Mouse (Mus musculus) kidney, adult 2 months (tissue): ENCODE measurements around the gene Hist3h2ba.

Experiments
- CTCF ChIP-seq: fragments of 200-500 bp; conservative IDR thresholded peaks from 2 replicates; pipeline ENCODE4 v1.5.1; 2011; ENCODE audit warnings: low read depth, mild to moderate bottlenecking, control low read depth, low read length, moderate library complexity, mixed read lengths; ENCODE audit not compliant: insufficient read depth, insufficient read length
- POLR2A ChIP-seq: fragments of 200-500 bp; IDR thresholded peaks from one replicate; pipeline ENCODE4 v1.6.1; 2011; ENCODE audit warnings: low read depth, low read length, control low read depth

GRCm38 (mm10) chr11:58955868-58956257, 7.1 kb downstream of the Hist3h2ba start:
- TF ChIP-seq CTCF (no peak), POLR2A (no peak)
